13 mouse cellular contexts compared by ENCODE assay signal in genomic region chr10:127663590-127663989, GRCm38 (mm10). TPM values are rescaled to one million over a fixed set of nuclear protein-coding genes. Genes with fewer than 3 reads are reported as not detected.
DNase-seq lines count a peak whose midpoint lies in the region; ATAC-seq and TF ChIP-seq lines count a peak whose summit lies in the region.
"Had no signal": no experiment of that assay in that cellular context is flagged by ENCODE, and none has a peak within 500 bp of the region (broad histone marks: within the 10 kb centered on the region; RNA-seq: fewer than 3 reads in every experiment).

No protein-coding gene starts in this region.

- H3K27me3 ChIP-seq in heart, embryonic 14.5 days (ENCODE audit: control insufficient read depth, insufficient read depth, low read length): no peaks in the 10 kb centered on the region
- no peaks in the 10 kb centered on the region for H3K27me3 ChIP-seq in heart, adult 2 months (ENCODE audit: control insufficient read depth, insufficient read depth, low read length)
- H3K27me3 ChIP-seq in lung, postnatal 0 days (replicated peaks; ENCODE audit: insufficient read depth, low read length): no peaks in the 10 kb centered on the region
- no peaks in the 10 kb centered on the region for H3K27me3 ChIP-seq in embryonic facial prominence, embryonic 14.5 days (replicated peaks; ENCODE audit: control insufficient read depth, insufficient read depth, low read length)
- H3K27me3 ChIP-seq in stomach, embryonic 14.5 days (ENCODE audit: control insufficient read depth, insufficient read depth, low read length): no peaks in the 10 kb centered on the region

- H3K36me3 ChIP-seq in heart, embryonic 14.5 days (ENCODE audit: control insufficient read depth, insufficient read depth, low read length): peaks cover 54% of the 10 kb centered on the region
- no peaks in the 10 kb centered on the region for H3K36me3 ChIP-seq in heart, adult 2 months (ENCODE audit: control insufficient read depth, insufficient read depth, low read length)
- peaks cover 17% of the 10 kb centered on the region for H3K36me3 ChIP-seq in lung, postnatal 0 days (ENCODE audit: insufficient read depth, low read length)
- H3K36me3 ChIP-seq in embryonic facial prominence, embryonic 14.5 days (ENCODE audit: control insufficient read depth, insufficient read depth, low read length): peaks cover 49% of the 10 kb centered on the region
- peaks cover 23% of the 10 kb centered on the region for H3K36me3 ChIP-seq in stomach, embryonic 14.5 days (ENCODE audit: control insufficient read depth, insufficient read depth, low read length)

- H3K27ac ChIP-seq in heart, embryonic 14.5 days (replicated peaks in 1 of 2; ENCODE audit: control insufficient read depth in 1 of 2, insufficient read depth in 1 of 2, low read depth in 2 of 2, low read length in 2 of 2): no peak overlapping the region
- no peak overlapping the region for H3K27ac ChIP-seq in heart, adult 2 months
- peak overlapping the region; percentile 73 for H3K27ac ChIP-seq in lung, postnatal 0 days (ENCODE audit: low read length)
- H3K27ac ChIP-seq in embryonic facial prominence, embryonic 14.5 days (replicated peaks; ENCODE audit: low read depth, low read length): peak overlapping the region; percentile 77; the same call in 1 of the 2 replicates
- peak overlapping the region; percentile 44; the same call in 1 of the 2 replicates for H3K27ac ChIP-seq in stomach, embryonic 14.5 days (ENCODE audit: low read length)
- H3K27ac ChIP-seq: liver, embryonic 14.5 days had no signal

- H3K9me3 ChIP-seq in heart, embryonic 14.5 days (ENCODE audit: control insufficient read depth, low read length): no peaks in the 10 kb centered on the region
- no peaks in the 10 kb centered on the region for H3K9me3 ChIP-seq in lung, postnatal 0 days (ENCODE audit: low read length)
- H3K9me3 ChIP-seq in embryonic facial prominence, embryonic 14.5 days (ENCODE audit: control insufficient read depth, low read length): no peaks in the 10 kb centered on the region
- no peaks in the 10 kb centered on the region for H3K9me3 ChIP-seq in stomach, embryonic 14.5 days (ENCODE audit: control insufficient read depth, low read depth, low read length)

- DNase-seq in heart, adult 2 months: no peak
- DNase-seq in lung, postnatal 0 days (ENCODE audit: low spot score): no peak
- no peak for DNase-seq in lung, postnatal 14 days
- DNase-seq in embryonic facial prominence, embryonic 14.5 days (ENCODE audit: low spot score): peak; percentile 65
- DNase-seq in layer of hippocampus, adult 8-10 months (ENCODE audit: low spot score in 2 of 2): no peak
- DNase-seq: adrenal gland, postnatal 25 days; right cerebral cortex, postnatal 14 days; thymus, postnatal 14 days had no signal

- H3K4me3 ChIP-seq in heart, embryonic 14.5 days (ENCODE audit: control insufficient read depth in 1 of 2, insufficient read depth in 1 of 2, low read depth in 1 of 2, low read length in 2 of 2): no peak overlapping the region
- H3K4me3 ChIP-seq in heart, adult 2 months: no peak overlapping the region
- H3K4me3 ChIP-seq in lung, postnatal 0 days (ENCODE audit: low read depth, low read length): no peak overlapping the region
- H3K4me3 ChIP-seq in embryonic facial prominence, embryonic 14.5 days (ENCODE audit: low read depth, low read length): peak overlapping the region; percentile 85
- no peak overlapping the region for H3K4me3 ChIP-seq in stomach, embryonic 14.5 days (ENCODE audit: low read depth, low read length)

- H3K9ac ChIP-seq in heart, embryonic 14.5 days (ENCODE audit: low read length): peak overlapping the region; percentile 12; the same call in 1 of the 2 replicates
- no peak overlapping the region for H3K9ac ChIP-seq in heart, adult 2 months (ENCODE audit: low read depth, low read length)
- H3K9ac ChIP-seq in lung, postnatal 0 days (replicated peaks; ENCODE audit: low read depth): no peak overlapping the region
- H3K9ac ChIP-seq in embryonic facial prominence, embryonic 14.5 days (ENCODE audit: low read depth, low read length): peak overlapping the region; percentile 47; the same call in 1 of the 2 replicates
- H3K9ac ChIP-seq in stomach, embryonic 14.5 days (replicated peaks; ENCODE audit: low read depth, low read length): no peak overlapping the region
- H3K9ac ChIP-seq: liver, embryonic 14.5 days had no signal

- H3K4me2 ChIP-seq in heart, embryonic 14.5 days (ENCODE audit: low read length): peak overlapping the region; percentile 77; the same call in 1 of the 2 replicates
- no peak overlapping the region for H3K4me2 ChIP-seq in lung, postnatal 0 days (replicated peaks; ENCODE audit: low read depth, low read length)
- H3K4me2 ChIP-seq in embryonic facial prominence, embryonic 14.5 days (ENCODE audit: low read depth, low read length): peak overlapping the region; percentile 73
- peak overlapping the region; percentile 73; the same call in 1 of the 2 replicates for H3K4me2 ChIP-seq in stomach, embryonic 14.5 days (replicated peaks; ENCODE audit: low read depth, low read length)

- TF ChIP-seq POLR2A in heart, adult 2 months (IDR thresholded peaks at IDR 0.05; ENCODE audit: insufficient read depth, low read depth, low read length): no peak

- no peaks in the 10 kb centered on the region for H3K79me2 ChIP-seq in heart, adult 2 months (replicated peaks; ENCODE audit: control insufficient read depth, insufficient read depth, low read length)

- no peak for TF ChIP-seq EP300 in heart, adult 2 months (IDR thresholded peaks at IDR 0.05; ENCODE audit: insufficient read depth, low read depth, low read length)
- no peak for TF ChIP-seq EP300 in lung, postnatal 0 days (IDR thresholded peaks at IDR 0.05)

- ATAC-seq in heart, embryonic 14.5 days (ENCODE audit: insufficient number of reproducible peaks, insufficient read depth, low FRiP score, low read depth): no peak
- no peak for ATAC-seq in lung, postnatal 0 days
- ATAC-seq in embryonic facial prominence, embryonic 14.5 days (ENCODE audit: low read depth): no peak
- ATAC-seq in stomach, embryonic 14.5 days (ENCODE audit: insufficient number of reproducible peaks, insufficient read depth, low FRiP score, low read depth): no peak
- ATAC-seq: forebrain, embryonic 16.5 days; midbrain, embryonic 16.5 days had no signal

- intact Hi-C loops in heart, adult 2 months (cut with DNase I): no loop called here

- H3K4me1 ChIP-seq in heart, embryonic 14.5 days (ENCODE audit: control insufficient read depth in 2 of 2, insufficient read depth in 2 of 2, low read length in 2 of 2): peaks cover 27 to 55% of the 10 kb centered on the region in 2 experiments
- H3K4me1 ChIP-seq in heart, adult 2 months (ENCODE audit: control insufficient read depth, insufficient read depth, low read length): peaks cover 14% of the 10 kb centered on the region
- H3K4me1 ChIP-seq in lung, postnatal 0 days (ENCODE audit: insufficient read depth, low read depth, low read length): peaks cover 34% of the 10 kb centered on the region
- peaks cover 38% of the 10 kb centered on the region for H3K4me1 ChIP-seq in embryonic facial prominence, embryonic 14.5 days (ENCODE audit: control insufficient read depth, insufficient read depth, low read length)
- peaks cover 56% of the 10 kb centered on the region for H3K4me1 ChIP-seq in stomach, embryonic 14.5 days (ENCODE audit: control insufficient read depth, insufficient read depth, low read length)

- 36% methylated on average over 5 of the region's 5 CpGs for WGBS in heart, embryonic 14.5 days
- WGBS in heart, adult 2 months: 43% methylated on average over 5 of the region's 5 CpGs
- 34% methylated on average over 5 of the region's 5 CpGs for WGBS in lung, postnatal 0 days
- 27% methylated on average over 5 of the region's 5 CpGs for WGBS in embryonic facial prominence, embryonic 14.5 days
- WGBS in stomach, embryonic 14.5 days: 16% methylated on average over 5 of the region's 5 CpGs

- no peak for TF ChIP-seq CTCF in heart, adult 2 months (IDR thresholded peaks at IDR 0.05)
- TF ChIP-seq CTCF in lung, postnatal 0 days (IDR thresholded peaks at IDR 0.05): no peak

RNA-seq across cellular contexts. Expression of gene Nemp1, which starts 3.1 kb away (rescaled TPM):
- polyA plus RNA-seq in heart, embryonic 14.5 days (2014; fragmentation: Nextera tagmentation; extraction: Ambion mirVana): 8.8 and 11.8 TPM in 2 replicates
- 1 to 10 TPM; 3.7 to 4.2 TPM for total RNA-seq in heart, adult 2 months (2021)
- 2.2 and 4.0 TPM in 2 replicates for polyA plus RNA-seq in heart, adult 2 months (2012; rRNA removed)
- 5.0 and 6.3 TPM in 2 replicates for polyA plus RNA-seq in lung, postnatal 0 days (2015; fragmentation: Nextera tagmentation; extraction: Ambion mirVana)
- 10.5 and 11.2 TPM in 2 replicates for polyA plus RNA-seq in embryonic facial prominence, embryonic 14.5 days (2014; fragmentation: Nextera tagmentation; extraction: Ambion mirVana)
- 10.2 and 11.3 TPM in 2 replicates for polyA plus RNA-seq in stomach, embryonic 14.5 days (2014; fragmentation: Nextera tagmentation; extraction: Ambion mirVana)
- 1 to 10 TPM; 5.8 to 8.1 (median 7.6) TPM for total RNA-seq in layer of hippocampus, adult 8-10 months (2022)

RNA-seq across cellular contexts. Expression of gene Nab2, which starts 4.8 kb away (rescaled TPM):
- polyA plus RNA-seq in heart, embryonic 14.5 days (2014; fragmentation: Nextera tagmentation; extraction: Ambion mirVana): 6.4 and 9.0 TPM in 2 replicates
- total RNA-seq in heart, adult 2 months (2021): 1 to 10 TPM; 5.0 to 6.3 TPM
- 10.0 and 11.2 TPM in 2 replicates for polyA plus RNA-seq in heart, adult 2 months (2012; rRNA removed)
- 7.7 and 8.4 TPM in 2 replicates for polyA plus RNA-seq in lung, postnatal 0 days (2015; fragmentation: Nextera tagmentation; extraction: Ambion mirVana)
- 15.2 and 16.1 TPM in 2 replicates for polyA plus RNA-seq in embryonic facial prominence, embryonic 14.5 days (2014; fragmentation: Nextera tagmentation; extraction: Ambion mirVana)
- 9.2 and 11.1 TPM in 2 replicates for polyA plus RNA-seq in stomach, embryonic 14.5 days (2014; fragmentation: Nextera tagmentation; extraction: Ambion mirVana)
- 10 to 100 TPM; 45.3 to 51.6 (median 49.0) TPM for total RNA-seq in layer of hippocampus, adult 8-10 months (2022)

RNA-seq across cellular contexts. Expression of gene Stat6, which starts 20.8 kb away (rescaled TPM):
- polyA plus RNA-seq in heart, embryonic 14.5 days (2014; fragmentation: Nextera tagmentation; extraction: Ambion mirVana): 25.2 and 25.7 TPM in 2 replicates
- total RNA-seq in heart, adult 2 months (2021): 10 to 100 TPM; 43.7 to 43.9 TPM
- 49.5 and 61.7 TPM in 2 replicates for polyA plus RNA-seq in heart, adult 2 months (2012; rRNA removed)
- 39.1 and 41.9 TPM in 2 replicates for polyA plus RNA-seq in lung, postnatal 0 days (2015; fragmentation: Nextera tagmentation; extraction: Ambion mirVana)
- polyA plus RNA-seq in embryonic facial prominence, embryonic 14.5 days (2014; fragmentation: Nextera tagmentation; extraction: Ambion mirVana): 22.9 and 23.1 TPM in 2 replicates
- polyA plus RNA-seq in stomach, embryonic 14.5 days (2014; fragmentation: Nextera tagmentation; extraction: Ambion mirVana): 24.7 and 26.5 TPM in 2 replicates
- total RNA-seq in layer of hippocampus, adult 8-10 months (2022): 10 to 100 TPM in 3 of 4 experiments, 1 to 10 TPM in 1; 10.0 to 13.6 (median 11.3) TPM

RNA-seq across cellular contexts. Expression of gene Myo1a, which starts 41.4 kb away (rescaled TPM):
- polyA plus RNA-seq in heart, embryonic 14.5 days (2014; fragmentation: Nextera tagmentation; extraction: Ambion mirVana): 0.12 TPM in 1 of 2 replicates, not detected in the other
- under 1 TPM in 1 of 2 experiments, not detected in 1; 0.08 TPM for total RNA-seq in heart, adult 2 months (2021)
- polyA plus RNA-seq in heart, adult 2 months (2012; rRNA removed): 0.04 and 0.12 TPM in 2 replicates
- polyA plus RNA-seq in lung, postnatal 0 days (2015; fragmentation: Nextera tagmentation; extraction: Ambion mirVana): 0.08 TPM in 2 replicates
- 0.75 and 1.2 TPM in 2 replicates for polyA plus RNA-seq in embryonic facial prominence, embryonic 14.5 days (2014; fragmentation: Nextera tagmentation; extraction: Ambion mirVana)
- polyA plus RNA-seq in stomach, embryonic 14.5 days (2014; fragmentation: Nextera tagmentation; extraction: Ambion mirVana): 8.8 and 9.1 TPM in 2 replicates
- total RNA-seq in layer of hippocampus, adult 8-10 months (2022): 1 to 10 TPM in 2 of 4 experiments, under 1 TPM in 2; 0.56 to 1.7 (median 0.86) TPM

RNA-seq across cellular contexts. Expression of gene Lrp1, which starts 42.6 kb away (rescaled TPM):
- 29.4 and 31.2 TPM in 2 replicates for polyA plus RNA-seq in heart, embryonic 14.5 days (2014; fragmentation: Nextera tagmentation; extraction: Ambion mirVana)
- 10 to 100 TPM; 74.0 to 79.5 TPM for total RNA-seq in heart, adult 2 months (2021)
- polyA plus RNA-seq in heart, adult 2 months (2012; rRNA removed): 74.1 and 83.7 TPM in 2 replicates
- 71.0 and 75.4 TPM in 2 replicates for polyA plus RNA-seq in lung, postnatal 0 days (2015; fragmentation: Nextera tagmentation; extraction: Ambion mirVana)
- 137 and 145 TPM in 2 replicates for polyA plus RNA-seq in embryonic facial prominence, embryonic 14.5 days (2014; fragmentation: Nextera tagmentation; extraction: Ambion mirVana)
- 98.0 and 99.3 TPM in 2 replicates for polyA plus RNA-seq in stomach, embryonic 14.5 days (2014; fragmentation: Nextera tagmentation; extraction: Ambion mirVana)
- total RNA-seq in layer of hippocampus, adult 8-10 months (2022): 100 to 1,000 TPM; 293 to 333 (median 304) TPM

Comparison
In these comparisons a context has a peak if more than half of its experiments do, and no peak if none do; other contexts are left out.
1. H3K9ac ChIP-seq: peak in heart, embryonic 14.5 days (single experiment) and embryonic facial prominence, embryonic 14.5 days (single experiment); none in heart, adult 2 months (single experiment), lung, postnatal 0 days (single experiment) and stomach, embryonic 14.5 days (single experiment).
2. H3K27ac ChIP-seq: peak in lung, postnatal 0 days (single experiment), embryonic facial prominence, embryonic 14.5 days (single experiment) and stomach, embryonic 14.5 days (single experiment); none in heart, embryonic 14.5 days (0 of 2) and heart, adult 2 months (single experiment).